Mouse (Mus musculus): ENCODE measurements at regions not wholly inside any gene's neighbourhood (a gene's known extent, or its start where the extent isn't known, plus 50 kb on each side); places are given as distances from the start of the nearest gene placed in this dataset.
A peak's percentile ranks its signal among the peaks of the same experiment; 100 is the strongest.

- no peak for DNase-seq
- H3K27me3 ChIP-seq (ENCODE audit: control insufficient read depth, insufficient read depth, low read length), result no peaks in the 10 kb centered on the region
- H3K4me1 ChIP-seq (replicated peaks; ENCODE audit: control insufficient read depth, insufficient read depth, low read length), result no peaks in the 10 kb centered on the region
- H3K36me3 ChIP-seq (ENCODE audit: control insufficient read depth, insufficient read depth, low read length), result no peaks in the 10 kb centered on the region
- 73% methylated on average over 16 of the region's 16 CpGs for WGBS
- TF ChIP-seq POLR2A (IDR thresholded peaks at IDR 0.05; ENCODE audit: control insufficient read depth, extremely low read depth, insufficient read depth, low read length, poor library complexity), result no peak
- TF ChIP-seq CTCF (IDR thresholded peaks at IDR 0.05; ENCODE audit: borderline replicate concordance, control insufficient read depth, extremely low read depth, insufficient read depth, low read length, poor library complexity), result no peak
- H3K27ac ChIP-seq (ENCODE audit: control insufficient read depth, insufficient read depth, low read length), result no peak overlapping the region
- H3K4me3 ChIP-seq (ENCODE audit: control insufficient read depth, insufficient read depth, low read length), result no peak overlapping the region
Measured at GRCm38 (mm10) chr13:48717036-48717435, 54.2 kb downstream of the Barx1 start.

- no peaks in the 10 kb centered on the region for H3K27me3 ChIP-seq (ENCODE audit: control insufficient read depth, insufficient read depth, low read length)
- no peak overlapping the region for H3K4me3 ChIP-seq (ENCODE audit: control insufficient read depth, insufficient read depth, low read length)
- DNase-seq, result no peak
- TF ChIP-seq POLR2A (IDR thresholded peaks at IDR 0.05; ENCODE audit: control insufficient read depth, extremely low read depth, insufficient read depth, low read length, poor library complexity), result no peak
- no peak for TF ChIP-seq CTCF (IDR thresholded peaks at IDR 0.05; ENCODE audit: borderline replicate concordance, control insufficient read depth, extremely low read depth, insufficient read depth, low read length, poor library complexity)
- no peak overlapping the region for H3K27ac ChIP-seq (ENCODE audit: control insufficient read depth, insufficient read depth, low read length)
- H3K36me3 ChIP-seq (ENCODE audit: control insufficient read depth, insufficient read depth, low read length), result no peaks in the 10 kb centered on the region
- WGBS, result 82% methylated on average over 10 of the region's 10 CpGs
- H3K4me1 ChIP-seq (replicated peaks; ENCODE audit: control insufficient read depth, insufficient read depth, low read length), result no peaks in the 10 kb centered on the region
Measured at GRCm38 (mm10) chr13:48717451-48717850, 54.7 kb downstream of the Barx1 start.

GRCm38 (mm10) chr13:48723676-48724075 is 60.9 kb downstream of the Barx1 start:
- no peak for DNase-seq
- WGBS, result 69% methylated on average over 8 of the region's 8 CpGs
- TF ChIP-seq CTCF (IDR thresholded peaks at IDR 0.05; ENCODE audit: borderline replicate concordance, control insufficient read depth, extremely low read depth, insufficient read depth, low read length, poor library complexity) (no peak), POLR2A (IDR thresholded peaks at IDR 0.05; ENCODE audit: control insufficient read depth, extremely low read depth, insufficient read depth, low read length, poor library complexity) (no peak)
- no peaks in the 10 kb centered on the region for H3K4me1 ChIP-seq (replicated peaks; ENCODE audit: control insufficient read depth, insufficient read depth, low read length)
- no peaks in the 10 kb centered on the region for H3K27me3 ChIP-seq (ENCODE audit: control insufficient read depth, insufficient read depth, low read length)
- no peak overlapping the region for H3K4me3 ChIP-seq (ENCODE audit: control insufficient read depth, insufficient read depth, low read length)
- H3K36me3 ChIP-seq (ENCODE audit: control insufficient read depth, insufficient read depth, low read length), result no peaks in the 10 kb centered on the region
- no peak overlapping the region for H3K27ac ChIP-seq (ENCODE audit: control insufficient read depth, insufficient read depth, low read length)

GRCm38 (mm10) chr13:48726430-48726829 is 63.6 kb downstream of the Barx1 start:
- Histone ChIP-seq H3K4me1 (replicated peaks; ENCODE audit: control insufficient read depth, insufficient read depth, low read length) (no peaks in the 10 kb centered on the region), H3K27me3 (ENCODE audit: control insufficient read depth, insufficient read depth, low read length) (peaks cover under 1% of the 10 kb centered on the region; the same call in 1 of the 2 replicates), H3K36me3 (ENCODE audit: control insufficient read depth, insufficient read depth, low read length) (no peaks in the 10 kb centered on the region), H3K4me3 (ENCODE audit: control insufficient read depth, insufficient read depth, low read length) (no peak overlapping the region), H3K27ac (ENCODE audit: control insufficient read depth, insufficient read depth, low read length) (no peak overlapping the region)
- TF ChIP-seq CTCF (IDR thresholded peaks at IDR 0.05; ENCODE audit: borderline replicate concordance, control insufficient read depth, extremely low read depth, insufficient read depth, low read length, poor library complexity) (no peak), POLR2A (IDR thresholded peaks at IDR 0.05; ENCODE audit: control insufficient read depth, extremely low read depth, insufficient read depth, low read length, poor library complexity) (no peak)
- 36% methylated on average over 4 of the region's 4 CpGs for WGBS
- DNase-seq, result no peak

- H3K27me3 ChIP-seq (ENCODE audit: control insufficient read depth, insufficient read depth, low read length), result peaks cover 16% of the 10 kb centered on the region; the same call in 1 of the 2 replicates
- WGBS, result 5% methylated on average over 44 of the region's 51 CpGs
- H3K36me3 ChIP-seq (ENCODE audit: control insufficient read depth, insufficient read depth, low read length), result no peaks in the 10 kb centered on the region
- DNase-seq, result peak; percentile 14
- no peak overlapping the region for H3K27ac ChIP-seq (ENCODE audit: control insufficient read depth, insufficient read depth, low read length)
- TF ChIP-seq POLR2A (IDR thresholded peaks at IDR 0.05; ENCODE audit: control insufficient read depth, extremely low read depth, insufficient read depth, low read length, poor library complexity) (no peak), CTCF (IDR thresholded peaks at IDR 0.05; ENCODE audit: borderline replicate concordance, control insufficient read depth, extremely low read depth, insufficient read depth, low read length, poor library complexity) (no peak)
- H3K4me3 ChIP-seq (ENCODE audit: control insufficient read depth, insufficient read depth, low read length), result no peak overlapping the region
- H3K4me1 ChIP-seq (replicated peaks; ENCODE audit: control insufficient read depth, insufficient read depth, low read length), result no peaks in the 10 kb centered on the region
Measured at GRCm38 (mm10) chr13:48731046-48731996, 68.5 kb downstream of the Barx1 start.

GRCm38 (mm10) chr13:48732168-48732841 is 69.5 kb downstream of the Barx1 start:
- TF ChIP-seq CTCF (IDR thresholded peaks at IDR 0.05; ENCODE audit: borderline replicate concordance, control insufficient read depth, extremely low read depth, insufficient read depth, low read length, poor library complexity), result peak; percentile 91
- no peak for TF ChIP-seq POLR2A (IDR thresholded peaks at IDR 0.05; ENCODE audit: control insufficient read depth, extremely low read depth, insufficient read depth, low read length, poor library complexity)
- no peak overlapping the region for H3K4me3 ChIP-seq (ENCODE audit: control insufficient read depth, insufficient read depth, low read length)
- DNase-seq, result peak; percentile 46

More at GRCm38 (mm10) chr13:48732168-48732841, 69.5 kb downstream of the Barx1 start:
- Histone ChIP-seq H3K4me1 (replicated peaks; ENCODE audit: control insufficient read depth, insufficient read depth, low read length) (no peaks in the 10 kb centered on the region), H3K27ac (ENCODE audit: control insufficient read depth, insufficient read depth, low read length) (no peak overlapping the region), H3K27me3 (ENCODE audit: control insufficient read depth, insufficient read depth, low read length) (peaks cover 16% of the 10 kb centered on the region; the same call in 1 of the 2 replicates), H3K36me3 (ENCODE audit: control insufficient read depth, insufficient read depth, low read length) (no peaks in the 10 kb centered on the region)
- 9% methylated on average over 29 of the region's 29 CpGs for WGBS

Data from thymus, adult 2 months (tissue).